Mouse (Mus musculus) right cerebral cortex, postnatal 10 days (tissue): ENCODE results near the gene Slc44a5.
"Not testable (repeated sequence)": the region's sequence is repeated elsewhere in the genome, so short reads cannot be mapped to it uniquely, and the experiment has no call there.

Source experiments
- DNase-seq, 2 experiments: peaks; one replicate each; pipeline ENCODE4 v3.0.0; 2021; ENCODE audit warnings: low spot score in 2 of 2

Slc44a5 gene

GRCm38 (mm10) chr3:154093745-154094322 is 120.6 kb downstream of the Slc44a5 start:
- no peak for DNase-seq

- no peak for DNase-seq
Measured at GRCm38 (mm10) chr3:154101671-154102070, 128.4 kb downstream of the Slc44a5 start.

- DNase-seq: no peak
Measured at GRCm38 (mm10) chr3:154110528-154110927, 137.3 kb downstream of the Slc44a5 start.

- no peak for DNase-seq
Measured at GRCm38 (mm10) chr3:154111221-154111620, 138.0 kb downstream of the Slc44a5 start.

GRCm38 (mm10) chr3:154114991-154115390 is 141.8 kb downstream of the Slc44a5 start:
- no peak for DNase-seq

- DNase-seq: no peak
Measured at GRCm38 (mm10) chr3:154115478-154115877, 142.2 kb downstream of the Slc44a5 start.

GRCm38 (mm10) chr3:154116000-154116399 is 142.8 kb downstream of the Slc44a5 start:
- no peak for DNase-seq

- DNase-seq: no peak
Measured at GRCm38 (mm10) chr3:154118992-154119603, 145.9 kb downstream of the Slc44a5 start.

- no peak for DNase-seq
Measured at GRCm38 (mm10) chr3:154122531-154122930, 149.3 kb downstream of the Slc44a5 start.

- no peak for DNase-seq
Measured at GRCm38 (mm10) chr3:154124890-154125575, 151.8 kb downstream of the Slc44a5 start.

GRCm38 (mm10) chr3:154125768-154126376 is 152.6 kb downstream of the Slc44a5 start:
- no peak for DNase-seq

GRCm38 (mm10) chr3:154127246-154127645 is 154.0 kb downstream of the Slc44a5 start:
- DNase-seq: no peak

- no peak for DNase-seq
Measured at GRCm38 (mm10) chr3:154129036-154129435, 155.8 kb downstream of the Slc44a5 start.

- no peak for DNase-seq
Measured at GRCm38 (mm10) chr3:154130431-154131114, 157.3 kb downstream of the Slc44a5 start.

GRCm38 (mm10) chr3:154133986-154134385 is 160.8 kb downstream of the Slc44a5 start:
- no peak for DNase-seq

GRCm38 (mm10) chr3:154134701-154135100 is 161.5 kb downstream of the Slc44a5 start:
- DNase-seq: no peak

- no peak for DNase-seq
Measured at GRCm38 (mm10) chr3:154136501-154136900, 163.3 kb downstream of the Slc44a5 start.

GRCm38 (mm10) chr3:154141346-154141745 is 168.1 kb downstream of the Slc44a5 start:
- DNase-seq: no peak

GRCm38 (mm10) chr3:154142618-154143017 is 169.4 kb downstream of the Slc44a5 start:
- DNase-seq: peak in 1 of 2 experiments; percentile 42

- DNase-seq: no peak
Measured at GRCm38 (mm10) chr3:154145750-154146149, 172.5 kb downstream of the Slc44a5 start.

GRCm38 (mm10) chr3:154149778-154150177 is 176.5 kb downstream of the Slc44a5 start:
- no peak for DNase-seq

- not testable (repeated sequence) for DNase-seq
Measured at GRCm38 (mm10) chr3:154153541-154153940, 180.3 kb downstream of the Slc44a5 start.
